Mouse (Mus musculus) MEL (cell line): ENCODE data around the gene Rab34. TPM values are rescaled to one million over a fixed set of nuclear protein-coding genes. Genes with fewer than 3 reads are reported as not detected.

ENCODE experiments used
- DNase-seq: peaks from one replicate; pipeline ENCODE4 v3.0.0; 2011; ENCODE audit warnings: low read depth, low spot score
- H3K27ac ChIP-seq: 2 replicates; pipeline ENCODE4 v1.5.1; 2012; ENCODE audit warnings: low read depth, mild to moderate bottlenecking, control low read depth, low read length, moderate library complexity; ENCODE audit not compliant: control insufficient read depth
- H3K27me3 ChIP-seq, 2 experiments: fragments of 150-350 bp in 1 of 2; sonication (generic) in 1 of 2; 2 replicates each; pipeline ENCODE4 v1.6.1; 2012; ENCODE audit warnings: low read length in 2 of 2, mild to moderate bottlenecking in 2 of 2, improper control_type of control experiment in 1 of 2, moderate library complexity in 1 of 2; ENCODE audit not compliant: insufficient read depth in 2 of 2, control insufficient read depth in 1 of 2
- H3K36me3 ChIP-seq, 2 experiments: 2 replicates each; pipeline ENCODE4 v1.6.1; 2012 to 2014; ENCODE audit warnings: low read length in 2 of 2, improper control_type of control experiment in 1 of 2, inconsistent platforms in 1 of 2, mild to moderate bottlenecking in 1 of 2; ENCODE audit not compliant: insufficient read depth in 2 of 2, control insufficient read depth in 1 of 2
- H3K4me1 ChIP-seq, 2 experiments: fragments of 150-350 bp in 1 of 2; sonication (generic) in 1 of 2; 2 replicates each; pipeline ENCODE4 v1.6.1; 2012; ENCODE audit warnings: low read length in 2 of 2, improper control_type of control experiment in 1 of 2, mild to moderate bottlenecking in 1 of 2; ENCODE audit not compliant: insufficient read depth in 2 of 2, control insufficient read depth in 1 of 2
- H3K4me3 ChIP-seq, 2 experiments: fragments of 150-350 bp in 1 of 2; sonication (generic) in 1 of 2; 2 replicates each; pipeline ENCODE4 v1.5.1; 2012; ENCODE audit warnings: low read depth in 2 of 2, low read length in 2 of 2, mild to moderate bottlenecking in 2 of 2, moderate library complexity in 2 of 2, control low read depth in 1 of 2, improper control_type of control experiment in 1 of 2; ENCODE audit not compliant: control insufficient read depth in 1 of 2, insufficient read depth in 1 of 2
- H3K79me2 ChIP-seq: 2 replicates; pipeline ENCODE4 v1.6.1; 2012; ENCODE audit warnings: mild to moderate bottlenecking, low read length, moderate library complexity; ENCODE audit not compliant: control insufficient read depth, poor library complexity, insufficient read depth
- H3K9ac ChIP-seq: 2 replicates; pipeline ENCODE4 v1.6.1; 2012; ENCODE audit warnings: low read depth, mild to moderate bottlenecking, control low read depth, low read length, moderate library complexity; ENCODE audit not compliant: control insufficient read depth, poor library complexity, severe bottlenecking
- H3K9me3 ChIP-seq: fragments of 150-350 bp; sonication (generic); replicated peaks from 2 replicates; pipeline ENCODE4 v1.6.1; 2012; ENCODE audit warnings: mild to moderate bottlenecking, low read length, improper control_type of control experiment, moderate library complexity; ENCODE audit not compliant: insufficient read depth
- BHLHE40 ChIP-seq: IDR thresholded peaks from 2 replicates; pipeline ENCODE4 v1.6.1; 2012; ENCODE audit warnings: low read depth, mild to moderate bottlenecking, inconsistent platforms, low read length, improper control_type of control experiment, borderline replicate concordance
- CHD1 ChIP-seq: IDR thresholded peaks from 2 replicates; pipeline ENCODE4 v1.6.1; 2012; ENCODE audit warnings: low read depth, mild to moderate bottlenecking, inconsistent platforms, low read length, improper control_type of control experiment
- CHD2 ChIP-seq: IDR thresholded peaks from 2 replicates; pipeline ENCODE4 v1.6.1; 2011; ENCODE audit warnings: low read length, improper control_type of control experiment
- ELF1 ChIP-seq: IDR thresholded peaks from 2 replicates; pipeline ENCODE4 v1.6.1; 2014; ENCODE audit warnings: low read depth, mild to moderate bottlenecking, inconsistent platforms, low read length, improper control_type of control experiment, moderate library complexity
- ETS1 ChIP-seq: IDR thresholded peaks from 2 replicates; pipeline ENCODE4 v1.6.1; 2012; ENCODE audit warnings: low read depth, mild to moderate bottlenecking, inconsistent platforms, low read length, improper control_type of control experiment, moderate library complexity
- GABPA ChIP-seq: IDR thresholded peaks from 2 replicates; pipeline ENCODE4 v1.6.1; 2012; ENCODE audit warnings: low read depth, mild to moderate bottlenecking, inconsistent platforms, low read length, improper control_type of control experiment, moderate library complexity
- GATA1 ChIP-seq: IDR thresholded peaks from 2 replicates; pipeline ENCODE4 v1.6.1; 2011; ENCODE audit warnings: low read depth, low read length, improper control_type of control experiment
- HCFC1 ChIP-seq: IDR thresholded peaks from 2 replicates; pipeline ENCODE4 v1.6.1; 2012; ENCODE audit warnings: low read depth, mild to moderate bottlenecking, inconsistent platforms, low read length, improper control_type of control experiment, moderate library complexity
- JUND ChIP-seq: IDR thresholded peaks from 2 replicates; pipeline ENCODE4 v1.6.1; 2011; ENCODE audit warnings: low read depth, mild to moderate bottlenecking, improper control_type of control experiment, low read length
- KAT2A ChIP-seq: conservative IDR thresholded peaks from 2 replicates; pipeline ENCODE4 v1.6.1; 2012; ENCODE audit warnings: low read depth, low read length, improper control_type of control experiment, inconsistent platforms
- MAFK ChIP-seq: IDR thresholded peaks from 2 replicates; pipeline ENCODE4 v1.6.1; 2011; ENCODE audit warnings: low read depth, mild to moderate bottlenecking, low read length, improper control_type of control experiment, borderline replicate concordance
- MAX ChIP-seq: IDR thresholded peaks from 2 replicates; pipeline ENCODE4 v1.6.1; 2011; ENCODE audit warnings: low read length, improper control_type of control experiment
- MAZ ChIP-seq: IDR thresholded peaks from 2 replicates; pipeline ENCODE4 v1.6.1; 2012; ENCODE audit warnings: low read depth, mild to moderate bottlenecking, inconsistent platforms, low read length, improper control_type of control experiment
- MEF2A ChIP-seq: IDR thresholded peaks from 2 replicates; pipeline ENCODE4 v1.6.1; 2014; ENCODE audit warnings: low read depth, mild to moderate bottlenecking, inconsistent platforms, low read length, improper control_type of control experiment; ENCODE audit not compliant: poor library complexity, insufficient replicate concordance, severe bottlenecking; ENCODE audit errors: extremely low read depth
- MXI1 ChIP-seq: IDR thresholded peaks from 2 replicates; pipeline ENCODE4 v1.6.1; 2011; ENCODE audit warnings: mild to moderate bottlenecking, low read depth, low read length, improper control_type of control experiment
- MYB ChIP-seq: IDR thresholded peaks from 2 replicates; pipeline ENCODE4 v1.6.1; 2011; ENCODE audit warnings: mild to moderate bottlenecking, low read depth, low read length, improper control_type of control experiment
- MYC ChIP-seq: IDR thresholded peaks from 2 replicates; pipeline ENCODE4 v1.6.1; 2011; ENCODE audit warnings: low read depth, mild to moderate bottlenecking, low read length, improper control_type of control experiment, moderate library complexity
- NELFE ChIP-seq: IDR thresholded peaks from 2 replicates; pipeline ENCODE4 v1.6.1; 2011; ENCODE audit warnings: low read depth, low read length, improper control_type of control experiment
- NRF1 ChIP-seq: IDR thresholded peaks from 2 replicates; pipeline ENCODE4 v1.6.1; 2014; ENCODE audit warnings: low read depth, mild to moderate bottlenecking, inconsistent platforms, low read length, improper control_type of control experiment, moderate library complexity; ENCODE audit not compliant: poor library complexity, insufficient read depth, severe bottlenecking
- POLR2A ChIP-seq, 2 experiments: IDR thresholded peaks; 2 replicates each; pipeline ENCODE4 v1.6.1; 2011 to 2012; ENCODE audit warnings: low read length in 2 of 2, mild to moderate bottlenecking in 2 of 2, control low read depth in 1 of 2, improper control_type of control experiment in 1 of 2, low read depth in 1 of 2, moderate library complexity in 1 of 2; ENCODE audit not compliant: control insufficient read depth in 1 of 2, insufficient read depth in 1 of 2, poor library complexity in 1 of 2
- POLR2AphosphoS2 ChIP-seq: IDR thresholded peaks from 2 replicates; pipeline ENCODE4 v1.6.1; 2011; ENCODE audit warnings: low read length, improper control_type of control experiment
- SIN3A ChIP-seq: IDR thresholded peaks from 2 replicates; pipeline ENCODE4 v1.6.1; 2012; ENCODE audit warnings: low read length, improper control_type of control experiment, inconsistent platforms
- SMC3 ChIP-seq: IDR thresholded peaks from 2 replicates; pipeline ENCODE4 v1.6.1; 2011; ENCODE audit warnings: low read depth, low read length, improper control_type of control experiment
- TBP ChIP-seq: IDR thresholded peaks from 2 replicates; pipeline ENCODE4 v1.8.0; 2011; ENCODE audit warnings: low read depth, low read length, improper control_type of control experiment
- TCF12 ChIP-seq: IDR thresholded peaks from 2 replicates; pipeline ENCODE4 v1.6.1; 2014; ENCODE audit warnings: low read depth, mild to moderate bottlenecking, inconsistent platforms, low read length, improper control_type of control experiment, moderate library complexity
- USF1 ChIP-seq: IDR thresholded peaks from 2 replicates; pipeline ENCODE4 v1.6.1; 2014; ENCODE audit warnings: low read depth, mild to moderate bottlenecking, inconsistent platforms, low read length, improper control_type of control experiment, moderate library complexity
- ZKSCAN1 ChIP-seq: IDR thresholded peaks from 2 replicates; pipeline ENCODE4 v1.6.1; 2012; ENCODE audit warnings: low read depth, mild to moderate bottlenecking, inconsistent platforms, low read length, improper control_type of control experiment, moderate library complexity
- polyA plus RNA-seq, 2 experiments: library from polyadenylated mRNA; stranded (reverse) in 1 of 2; unstranded in 1 of 2; fragments of >175 nt in 1 of 2; fragments of >200 nt in 1 of 2; gene quantifications; 2 replicates each; pipeline versions ENCODE4 v1.2.1 to v1.2.4; 2012; ENCODE audit warnings: low replicate concordance in 2 of 2, low read depth in 1 of 2; ENCODE audit not compliant: insufficient read length in 2 of 2, insufficient read depth in 1 of 2, missing spikeins in 1 of 2
- total RNA-seq: library from RNA; depleted of rRNA; stranded (reverse); fragments of 300-350 nt; gene quantifications from 2 replicates; pipeline ENCODE4 v1.2.3, GENCODE M21; 2012; rRNA removed

Gene Rab34
- total RNA-seq (20.8 TPM in 2 replicates), polyA plus RNA-seq (10 to 100 TPM in 1 of 2 experiments, not detected in 1; 42.9 TPM)

DNA sequence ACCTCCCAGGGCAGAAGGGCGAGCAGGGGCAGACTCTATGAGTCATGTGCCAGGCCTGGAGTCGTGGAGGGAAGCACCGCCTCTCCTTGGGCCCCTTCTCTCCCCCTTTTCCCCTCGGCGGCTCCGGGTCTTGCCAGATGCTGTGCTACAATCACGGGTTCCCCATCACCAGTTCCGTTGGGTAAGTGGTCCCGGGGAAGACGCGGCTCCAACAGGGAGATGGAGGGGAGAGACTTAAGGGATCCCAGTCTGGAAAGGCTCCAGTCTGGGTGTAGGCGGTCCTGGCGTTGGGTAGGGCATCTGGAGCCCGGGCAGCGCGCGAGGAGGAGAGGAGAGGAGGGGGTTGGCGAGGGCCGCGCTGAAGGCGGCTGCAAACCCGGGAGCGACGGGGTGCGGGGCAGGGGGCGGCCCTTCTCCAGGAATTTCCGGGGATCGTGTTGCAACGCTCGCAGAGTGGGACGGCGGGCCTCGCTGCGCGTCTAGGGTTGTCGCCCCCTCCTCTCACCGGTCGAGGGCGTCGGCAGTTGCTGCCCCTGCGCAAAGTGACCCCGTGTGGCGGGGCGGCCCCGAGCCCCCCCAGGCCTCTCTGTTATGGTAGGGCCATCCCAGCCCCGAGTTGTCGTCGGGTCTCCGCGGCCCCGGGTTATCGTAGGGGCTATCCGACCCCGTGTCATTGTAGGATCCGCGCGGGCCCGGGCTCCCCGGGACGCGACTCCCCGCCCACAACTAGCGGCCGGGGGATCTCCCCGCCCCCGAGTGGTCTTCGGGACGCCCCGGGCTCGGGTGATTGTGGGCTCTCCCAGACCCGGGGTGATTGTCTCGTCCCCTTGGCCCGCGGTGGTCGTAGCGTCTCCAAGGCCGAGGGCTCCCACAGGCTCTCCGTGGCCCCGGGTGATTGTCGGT, at the start of gene Rab34:
Gene Rab34 (plus strand): TSS at position 100 of the 903 bp plus-strand sequence.
- DNase-seq = peak; percentile 57

GRCm38 (mm10) chr11:78140665-78141064, 47.6 kb upstream of the Rab34 start:
- Histone ChIP-seq H3K4me1 (peaks cover 22 to 23% of the 10 kb centered on the region in 2 experiments), H3K79me2 (no peaks in the 10 kb centered on the region; the same call in 1 of the 2 replicates), H3K4me3 (no peak overlapping the region), H3K36me3 (peaks cover 1 to 26% of the 10 kb centered on the region in 2 experiments; a peak in 3 of 4 replicates), H3K27me3 (no peaks in the 10 kb centered on the region), H3K9me3 (no peaks in the 10 kb centered on the region), H3K27ac (peak overlapping the region; percentile 18), H3K9ac (no peak overlapping the region)
- DNase-seq = peak; percentile 69
- TF ChIP-seq JUND (no peak), KAT2A (0 out of 2 replicates have a peak, but pooled peaks have one; percentile 25), MAFK (0 out of 2 replicates have a peak, but pooled peaks have one; percentile 32), MYB (no peak), HCFC1 (peak; percentile 52; the same call in 1 of the 2 replicates), GATA1 (peak; percentile 81), MEF2A (peak; percentile 86; the same call in 1 of the 2 replicates), SIN3A (peak; percentile 61), ZKSCAN1 (no peak), MXI1 (no peak; the same call in 1 of the 2 replicates), NRF1 (no peak), GABPA (no peak), BHLHE40 (peak; percentile 32; the same call in 1 of the 2 replicates), CHD1 (no peak), MYC (peak; percentile 56; the same call in 1 of the 2 replicates), ETS1 (peak; percentile 61), USF1 (no peak), POLR2AphosphoS2 (no peak), TCF12 (peak; percentile 82), NELFE (no peak), SMC3 (no peak), MAX (peak; percentile 74), CHD2 (0 out of 2 replicates have a peak, but pooled peaks have one; percentile 13), ELF1 (peak; percentile 52; the same call in 1 of the 2 replicates)

More for the DNA sequence above, at the start of gene Rab34:
- Histone ChIP-seq H3K79me2 (peaks cover 9% of the 10 kb centered on the region; the same call in 1 of the 2 replicates), H3K36me3 (peaks cover 0 to 6% of the 10 kb centered on the region in 2 experiments; a peak in 3 of 4 replicates), H3K9ac (peak within 1 kb of the TSS; percentile 88), H3K4me1 (peaks cover 0 to 12% of the 10 kb centered on the region in 2 experiments; a peak in 2 of 4 replicates), H3K27me3 (peaks cover 0 to 6% of the 10 kb centered on the region in 2 experiments; a peak in 1 of 4 replicates), H3K27ac (no peak within 1 kb of the TSS), H3K9me3 (no peaks in the 10 kb centered on the region), H3K4me3 (peak within 1 kb of the TSS; percentile 72 to 73)
- TF ChIP-seq NELFE (peak; percentile 14; the same call in 1 of the 2 replicates), MYB (no peak), MAX (no peak), MAZ (peak; percentile 34; the same call in 1 of the 2 replicates), TBP (no peak), CHD1 (no peak), POLR2A (IDR thresholded peaks at IDR 0.05; ENCODE audit: control insufficient read depth in 1 of 2, insufficient read depth in 1 of 2, low read depth in 1 of 2, low read length in 2 of 2, poor library complexity in 1 of 2) (peak in 1 of 2 experiments; percentile 12; a peak in 1 of 4 replicates), NRF1 (peak; percentile 15; the same call in 1 of the 2 replicates), USF1 (0 out of 2 replicates have a peak, but pooled peaks have one; percentile 42)
